Mouse (Mus musculus) spleen, postnatal 14 days (tissue): ENCODE measurements at regions not wholly inside any gene's neighbourhood (a gene's known extent, or its start where the extent isn't known, plus 50 kb on each side); places are given as distances from the start of the nearest gene placed in this dataset.

Experiments
- DNase-seq, 2 experiments: peaks; one replicate each; pipeline ENCODE4 v3.0.0; 2021 to 2022; ENCODE audit warnings: low spot score in 2 of 2

GRCm38 (mm10) chr2:166438207-166438606 is 275.4 kb downstream of the Prex1 start:
- no peak for DNase-seq

GRCm38 (mm10) chr2:166434554-166434953 is 279.1 kb downstream of the Prex1 start:
- DNase-seq, result no peak

GRCm38 (mm10) chr2:166433655-166434333 is 278.3 kb upstream of the Sulf2 start:
- no peak for DNase-seq

GRCm38 (mm10) chr2:166432948-166433654 is 277.6 kb upstream of the Sulf2 start:
- DNase-seq, result no peak

- DNase-seq, result no peak
Observed at GRCm38 (mm10) chr2:166432531-166432930, 277.1 kb upstream of the Sulf2 start.

- no peak for DNase-seq
Observed at GRCm38 (mm10) chr2:166429918-166430317, 274.5 kb upstream of the Sulf2 start.

- no peak for DNase-seq
Observed at GRCm38 (mm10) chr2:166429494-166429893, 274.0 kb upstream of the Sulf2 start.

- no peak for DNase-seq
Observed at GRCm38 (mm10) chr2:166427390-166427789, 271.9 kb upstream of the Sulf2 start.

- DNase-seq, result no peak
Observed at GRCm38 (mm10) chr2:166426960-166427359, 271.5 kb upstream of the Sulf2 start.

- no peak for DNase-seq
Observed at GRCm38 (mm10) chr2:166426457-166426856, 271.0 kb upstream of the Sulf2 start.

GRCm38 (mm10) chr2:166425141-166425540 is 269.7 kb upstream of the Sulf2 start:
- DNase-seq, result no peak

- no peak for DNase-seq
Observed at GRCm38 (mm10) chr2:166423132-166423660, 267.7 kb upstream of the Sulf2 start.

- DNase-seq, result no peak
Observed at GRCm38 (mm10) chr2:166420275-166420674, 264.8 kb upstream of the Sulf2 start.

- DNase-seq, result no peak
Observed at GRCm38 (mm10) chr2:166419271-166419670, 263.8 kb upstream of the Sulf2 start.

- no peak for DNase-seq
Observed at GRCm38 (mm10) chr2:166418279-166418678, 262.8 kb upstream of the Sulf2 start.

GRCm38 (mm10) chr2:166417628-166418027 is 262.2 kb upstream of the Sulf2 start:
- no peak for DNase-seq

GRCm38 (mm10) chr2:166415481-166415965 is 260.1 kb upstream of the Sulf2 start:
- DNase-seq, result no peak

GRCm38 (mm10) chr2:166414856-166415255 is 259.4 kb upstream of the Sulf2 start:
- DNase-seq, result no peak

GRCm38 (mm10) chr2:166412031-166412858 is 256.8 kb upstream of the Sulf2 start:
- DNase-seq, result no peak

GRCm38 (mm10) chr2:166409391-166409790 is 253.9 kb upstream of the Sulf2 start:
- no peak for DNase-seq

- DNase-seq, result no peak
Observed at GRCm38 (mm10) chr2:166408806-166409205, 253.3 kb upstream of the Sulf2 start.

- no peak for DNase-seq
Observed at GRCm38 (mm10) chr2:166408009-166408408, 252.5 kb upstream of the Sulf2 start.
